Mouse (Mus musculus) thymus, adult 2 months (tissue): Measurements from ENCODE around the gene Olfr1044.

Source experiments
- CTCF ChIP-seq: fragments of 200-500 bp; IDR thresholded peaks from 2 replicates; pipeline ENCODE4 v1.5.1; 2012; ENCODE audit warnings: mild to moderate bottlenecking, control low read depth, low read length, moderate library complexity, borderline replicate concordance; ENCODE audit not compliant: control insufficient read depth, poor library complexity, insufficient read depth; ENCODE audit errors: extremely low read depth
- POLR2A ChIP-seq: fragments of 200-500 bp; IDR thresholded peaks from 2 replicates; pipeline ENCODE4 v1.6.1; 2012; ENCODE audit warnings: mild to moderate bottlenecking, low read length, control low read depth, moderate library complexity; ENCODE audit not compliant: control insufficient read depth, poor library complexity, insufficient read depth; ENCODE audit errors: extremely low read depth

DNA sequence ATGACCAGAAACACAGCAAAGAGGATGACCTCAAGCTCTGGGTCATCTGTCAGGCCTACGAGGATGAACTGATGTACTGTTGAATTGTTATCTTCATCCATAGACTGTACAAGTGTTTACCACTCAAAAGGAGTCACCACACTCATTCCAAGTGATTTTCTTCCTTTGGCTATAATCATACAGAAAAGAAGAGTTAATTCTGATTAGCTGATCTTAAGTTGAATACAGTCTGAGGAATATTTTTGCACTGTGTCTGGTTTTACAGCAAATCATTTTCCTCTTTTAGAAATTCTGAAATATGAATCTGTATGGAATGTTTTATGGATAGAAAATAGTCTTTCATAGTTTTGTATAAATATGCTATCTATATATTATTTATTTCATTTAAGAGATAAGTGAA lies 31.0 kb downstream of the Olfr1044 start, which contains the start of gene Olfr1040:
- TF ChIP-seq POLR2A (no peak), CTCF (no peak)
